Mouse (Mus musculus) skeletal muscle tissue, adult 2 months (tissue): Measurements from ENCODE around the gene Adam19.

ENCODE experiments used
- DNase-seq: peaks from one replicate; pipeline ENCODE4 v3.0.0-alpha.2; 2012; ENCODE audit warnings: low read depth, low spot score

Gene Adam19

DNA sequence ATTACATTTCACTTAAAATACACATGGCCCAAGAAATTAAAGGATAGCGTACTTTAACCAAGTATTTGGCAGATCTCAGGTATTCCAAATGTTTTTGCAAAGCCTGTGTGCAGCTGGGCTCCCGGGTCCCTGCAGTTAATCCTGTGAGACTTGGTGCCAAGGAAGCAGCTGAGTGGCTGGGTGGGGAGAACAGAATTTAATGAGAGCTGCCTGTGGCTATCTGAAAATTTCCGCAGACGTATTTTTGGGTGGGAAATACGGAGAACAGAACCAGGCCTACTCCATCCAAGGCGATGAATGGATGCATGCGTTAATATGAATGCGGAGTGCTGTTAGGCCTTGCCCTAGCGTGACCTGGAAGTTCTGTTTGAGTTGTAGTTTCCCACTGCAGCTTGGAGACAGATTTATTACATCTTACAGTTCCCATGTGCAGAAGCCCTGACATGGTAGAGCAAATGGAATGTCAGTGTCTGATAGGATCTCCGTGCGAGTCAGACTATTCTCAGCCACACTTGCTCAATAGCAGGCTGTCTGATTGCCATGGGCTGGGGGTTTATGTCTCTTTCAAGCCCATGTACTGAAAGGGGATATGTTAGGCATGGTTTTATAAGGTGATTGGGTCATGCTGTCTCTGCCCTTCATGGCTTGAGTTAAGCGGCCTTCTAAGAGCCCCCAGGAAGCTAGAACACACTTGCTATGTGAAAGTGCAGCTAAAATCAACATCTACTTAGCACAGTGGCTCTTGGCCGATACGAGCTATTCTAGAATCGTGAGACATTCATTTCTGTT is 17.5 kb downstream of the Adam19 start:
- no peak for DNase-seq

- no peak for DNase-seq
These were observed 18.3 kb downstream of the Adam19 start for GRCm38 (mm10) chr11:46073850-46074688.

DNA sequence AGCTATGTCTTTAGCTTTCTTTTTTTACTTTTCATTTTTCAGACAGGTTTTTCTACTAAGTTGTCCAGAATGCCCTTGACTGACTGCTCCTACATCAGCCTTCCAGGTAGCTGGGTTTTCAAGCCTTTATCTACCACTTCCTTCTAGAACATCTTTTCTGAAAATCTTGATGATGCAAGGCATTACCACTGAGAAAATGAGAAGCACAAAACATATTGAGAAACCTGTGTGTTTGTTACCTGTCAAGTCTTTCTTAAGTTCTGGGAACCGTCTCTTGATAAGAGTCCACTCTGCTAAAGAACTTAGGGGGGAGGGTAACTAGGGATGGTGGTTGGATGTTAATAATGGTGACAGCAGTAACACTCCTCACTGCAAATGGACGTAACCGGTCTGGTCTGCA is 19.7 kb downstream of the Adam19 start:
- DNase-seq: no peak

GRCm38 (mm10) chr11:46076442-46077158 is 20.8 kb downstream of the Adam19 start:
- no peak for DNase-seq

DNA sequence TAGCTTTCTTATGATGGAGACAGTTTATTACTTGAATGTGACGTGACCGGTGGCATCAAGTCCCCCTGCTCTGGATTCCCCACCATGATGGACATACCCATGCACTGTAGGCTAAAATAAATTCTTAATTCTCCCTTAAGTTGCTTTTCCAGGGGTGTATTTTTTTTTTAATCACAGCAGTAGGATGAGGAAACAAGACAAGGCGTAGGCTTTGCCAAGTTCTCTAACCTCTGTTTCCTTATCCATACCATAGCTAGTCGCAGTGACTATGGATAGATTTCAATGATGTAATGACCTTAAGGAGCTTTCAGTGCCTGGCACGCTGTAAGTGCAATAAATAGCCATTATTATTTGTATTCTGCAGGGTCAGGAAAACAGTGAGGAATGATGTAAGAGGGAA is 21.5 kb downstream of the Adam19 start:
- no peak for DNase-seq

DNA sequence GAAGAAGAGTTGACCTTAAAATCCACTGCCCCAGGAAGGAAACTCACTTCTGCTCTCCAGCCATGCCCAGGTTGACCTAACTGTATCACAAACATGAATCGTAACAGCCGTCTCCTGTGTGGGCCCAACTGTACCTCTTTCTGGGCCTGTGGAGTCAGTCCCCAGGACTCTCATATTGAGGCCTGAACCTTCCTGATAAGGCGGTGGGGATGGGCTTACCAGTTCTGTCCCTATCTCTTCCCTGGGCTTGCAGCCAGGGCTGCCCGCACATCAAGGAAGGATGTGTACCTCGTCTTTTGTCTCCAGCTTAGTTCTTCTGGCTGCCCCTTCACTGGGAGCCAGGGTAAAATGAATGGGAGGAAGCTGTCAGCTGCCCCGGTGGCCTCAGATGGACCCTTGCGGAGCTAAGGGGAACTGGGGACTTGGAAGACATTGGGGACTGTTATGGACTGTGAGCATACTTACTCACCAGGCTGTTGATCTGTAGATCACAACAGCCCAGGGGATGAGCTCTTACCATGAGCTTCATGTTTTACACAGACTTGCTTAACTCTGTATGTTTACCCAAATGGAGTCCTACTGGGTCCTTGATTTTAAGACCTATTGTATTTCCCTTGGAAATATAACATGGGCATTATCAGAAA is 22.1 kb downstream of the Adam19 start:
- DNase-seq: no peak

DNA sequence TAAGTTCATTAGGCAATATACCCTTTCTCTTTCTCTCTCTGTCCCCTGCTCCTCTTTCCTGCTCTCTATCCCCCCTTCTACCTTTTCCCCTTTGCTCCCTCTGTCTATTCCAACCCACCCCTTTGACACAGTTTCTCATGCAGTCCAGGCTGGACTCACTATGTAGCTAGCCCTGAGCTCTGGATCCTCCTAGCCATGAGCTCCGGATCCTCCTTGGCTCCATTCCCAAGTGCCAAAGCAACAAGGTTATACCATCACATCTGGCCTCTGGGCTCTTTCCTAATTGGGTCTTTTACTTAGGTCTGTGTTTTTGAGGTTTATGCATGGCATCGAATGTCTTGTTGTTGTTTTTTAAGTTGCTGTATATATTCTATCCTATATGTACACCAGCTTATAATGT is 25.3 kb downstream of the Adam19 start:
- DNase-seq: no peak

DNA sequence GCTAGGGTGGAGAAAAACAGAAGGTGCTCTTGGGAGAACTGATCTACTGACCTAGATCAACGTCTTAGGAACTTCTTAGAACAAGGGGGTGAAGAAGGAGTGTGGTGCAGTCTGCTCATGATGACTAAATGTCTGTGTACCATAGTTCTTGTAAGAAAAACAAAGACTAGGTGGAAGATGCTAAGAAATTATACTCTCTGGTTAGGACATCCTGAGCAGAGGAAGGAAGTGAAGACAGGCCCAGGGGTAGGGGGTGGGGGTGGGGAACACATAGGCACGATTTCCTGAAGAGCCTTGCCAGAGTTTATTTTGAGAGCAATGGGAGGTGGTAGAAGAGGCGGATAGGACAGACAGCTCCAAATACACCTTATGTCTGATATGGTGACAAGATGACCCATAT is 27.6 kb downstream of the Adam19 start:
- DNase-seq: no peak

DNA sequence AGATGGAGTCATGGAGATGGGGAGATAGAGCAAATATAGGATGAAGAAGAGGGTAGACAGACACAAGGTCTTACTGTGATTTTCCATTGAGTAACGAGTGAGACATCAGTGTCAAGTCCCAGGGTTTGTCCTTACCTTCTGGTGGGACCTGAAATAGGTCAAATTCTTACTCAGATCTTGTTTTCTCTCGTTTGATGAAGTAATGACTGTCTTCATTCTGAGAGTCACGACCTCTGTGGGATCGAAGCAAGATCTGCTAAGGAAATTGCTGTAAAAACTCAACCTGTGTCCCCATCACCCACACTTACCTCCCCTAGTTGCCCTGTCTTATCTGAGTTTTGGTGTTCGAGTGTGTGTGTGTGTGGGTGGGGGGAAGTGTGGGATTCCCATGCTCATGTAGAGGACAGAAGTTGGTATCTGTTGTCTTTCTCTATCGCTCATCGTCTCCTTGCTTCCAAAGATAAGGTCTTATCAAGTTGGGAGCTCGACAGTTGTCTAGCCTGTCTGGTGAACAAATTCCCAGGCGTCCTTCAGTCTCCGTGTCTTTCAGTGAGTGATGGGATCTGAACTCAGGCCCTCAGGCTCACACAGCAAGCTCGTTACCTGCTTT is 28.1 kb downstream of the Adam19 start:
- no peak for DNase-seq

DNA sequence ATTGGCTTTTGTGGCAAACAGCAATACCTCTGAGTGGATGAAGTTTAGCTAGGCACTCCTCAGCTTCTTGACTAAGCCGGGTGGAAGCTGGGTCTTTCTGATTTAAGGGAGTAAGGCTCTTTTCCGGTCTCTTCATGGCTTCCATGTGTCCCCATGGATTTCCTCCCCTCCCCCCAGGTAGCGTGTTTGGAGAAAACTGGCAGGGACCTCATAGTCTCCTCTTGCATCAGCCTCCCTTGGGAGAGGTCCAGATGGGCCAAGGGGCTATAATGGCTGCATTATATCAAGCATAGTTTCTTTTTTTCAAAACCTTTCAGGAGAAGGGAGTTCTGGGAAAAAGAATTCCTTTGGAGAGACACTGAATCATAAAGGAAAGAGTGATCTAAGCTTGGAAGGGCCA is 28.8 kb downstream of the Adam19 start:
- no peak for DNase-seq

DNA sequence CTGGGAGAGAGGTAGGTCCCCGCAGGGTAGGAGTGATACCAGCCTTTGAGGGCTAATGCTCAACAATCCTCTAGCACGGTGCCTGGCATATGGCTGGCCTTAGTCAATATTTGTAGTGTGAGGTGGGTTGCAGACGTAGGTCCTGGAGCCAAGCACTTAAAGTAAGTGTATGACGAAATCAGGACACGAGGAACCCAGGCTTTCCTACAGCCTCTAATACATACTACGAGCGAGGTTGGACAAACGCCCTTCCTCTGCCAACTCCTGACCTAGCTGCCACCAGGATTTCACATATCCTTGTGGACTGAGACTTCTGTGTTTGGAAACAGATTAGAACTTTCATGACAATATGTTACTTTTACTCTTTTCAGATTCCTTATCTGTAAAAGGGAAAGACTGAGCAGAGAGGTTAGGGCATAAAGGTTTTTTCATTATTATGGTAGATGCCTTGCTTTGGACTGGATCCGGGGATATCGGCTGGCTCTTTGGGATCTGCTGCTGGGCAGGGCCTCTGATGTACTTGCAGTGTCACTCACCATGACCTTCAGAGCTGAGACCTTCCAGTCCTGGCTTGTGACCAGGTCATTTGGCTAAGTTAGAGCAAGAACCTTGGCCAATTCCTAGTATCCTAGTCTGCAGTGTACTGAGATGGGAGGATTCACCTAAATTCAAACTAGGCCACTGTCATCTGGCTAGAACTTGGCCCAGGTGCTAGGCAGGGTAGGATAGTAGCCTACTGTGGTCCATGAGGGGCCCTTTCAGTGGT is 29.8 kb downstream of the Adam19 start:
- no peak for DNase-seq

- no peak for DNase-seq
These were observed 30.7 kb downstream of the Adam19 start for GRCm38 (mm10) chr11:46086446-46086845.

GRCm38 (mm10) chr11:46089081-46089713 is 33.4 kb downstream of the Adam19 start:
- DNase-seq: no peak

DNA sequence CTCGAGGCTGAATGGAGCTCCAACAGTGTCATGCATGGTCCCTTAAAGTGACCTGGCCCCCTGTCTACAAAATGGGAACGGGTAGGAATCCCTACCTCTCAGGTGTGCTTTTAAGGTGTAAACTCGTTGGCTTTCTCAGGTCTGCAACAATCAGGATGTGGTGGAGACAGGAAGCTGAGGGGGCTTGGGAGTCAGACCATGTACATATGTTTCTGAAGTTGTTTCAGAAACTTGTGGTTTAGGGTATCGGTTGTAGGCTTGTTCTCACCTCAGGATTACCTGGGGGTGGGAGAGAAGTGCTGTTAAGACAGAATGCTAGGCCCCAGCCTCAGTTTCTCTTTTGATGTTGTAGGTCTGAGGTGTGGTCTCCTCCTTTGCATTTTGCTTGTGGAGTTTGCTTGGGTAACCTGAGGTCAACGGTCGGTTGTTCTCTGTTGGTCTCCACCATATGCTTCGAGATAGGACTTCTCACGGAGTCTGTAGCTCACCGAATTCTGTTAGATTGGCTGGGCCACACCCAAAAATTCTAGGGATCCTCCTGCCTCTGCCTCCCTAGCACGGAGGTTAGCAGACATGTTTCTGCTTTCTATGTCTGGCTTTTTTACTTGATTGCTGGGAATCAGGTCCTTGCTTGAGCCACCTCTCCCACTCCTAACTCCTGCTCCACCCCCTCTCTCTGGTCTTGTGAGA is 34.4 kb downstream of the Adam19 start:
- DNase-seq: no peak

DNA sequence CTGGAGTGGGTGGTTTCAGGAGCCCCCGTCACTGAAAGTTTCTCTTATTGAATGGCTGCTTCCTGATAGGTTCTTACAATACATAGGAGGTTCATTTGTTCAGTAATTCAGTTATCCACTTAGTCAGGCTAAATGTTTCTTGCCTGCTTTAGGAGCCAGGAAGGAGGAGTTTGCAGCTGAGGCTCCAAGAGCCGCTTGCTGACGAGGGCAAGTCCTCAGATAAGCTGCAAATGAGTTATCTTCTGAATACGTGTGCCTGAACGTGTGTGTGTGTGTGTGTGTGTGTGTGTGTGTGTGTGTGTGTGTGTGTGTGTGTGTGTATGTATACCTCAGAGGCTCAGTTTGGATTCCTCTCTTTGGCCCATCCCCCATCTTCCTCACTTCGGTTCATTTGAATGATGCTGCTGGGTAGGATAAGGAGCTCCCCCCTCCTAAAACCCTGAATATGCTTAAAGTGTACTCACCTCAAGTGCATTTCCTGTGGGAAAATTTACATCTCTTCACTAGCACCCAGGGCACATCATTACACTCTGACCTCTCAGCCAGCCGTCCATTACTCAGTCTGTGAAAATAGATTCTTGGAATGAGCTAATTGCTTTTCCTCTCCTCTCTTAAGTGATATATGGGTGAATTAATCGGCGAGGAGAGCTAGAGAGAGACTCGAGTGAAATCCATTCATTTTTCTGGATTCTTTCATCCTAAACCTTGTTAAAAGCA is 35.3 kb downstream of the Adam19 start:
- DNase-seq: no peak

- no peak for DNase-seq
These were observed 36.3 kb downstream of the Adam19 start for GRCm38 (mm10) chr11:46092121-46092520.

DNA sequence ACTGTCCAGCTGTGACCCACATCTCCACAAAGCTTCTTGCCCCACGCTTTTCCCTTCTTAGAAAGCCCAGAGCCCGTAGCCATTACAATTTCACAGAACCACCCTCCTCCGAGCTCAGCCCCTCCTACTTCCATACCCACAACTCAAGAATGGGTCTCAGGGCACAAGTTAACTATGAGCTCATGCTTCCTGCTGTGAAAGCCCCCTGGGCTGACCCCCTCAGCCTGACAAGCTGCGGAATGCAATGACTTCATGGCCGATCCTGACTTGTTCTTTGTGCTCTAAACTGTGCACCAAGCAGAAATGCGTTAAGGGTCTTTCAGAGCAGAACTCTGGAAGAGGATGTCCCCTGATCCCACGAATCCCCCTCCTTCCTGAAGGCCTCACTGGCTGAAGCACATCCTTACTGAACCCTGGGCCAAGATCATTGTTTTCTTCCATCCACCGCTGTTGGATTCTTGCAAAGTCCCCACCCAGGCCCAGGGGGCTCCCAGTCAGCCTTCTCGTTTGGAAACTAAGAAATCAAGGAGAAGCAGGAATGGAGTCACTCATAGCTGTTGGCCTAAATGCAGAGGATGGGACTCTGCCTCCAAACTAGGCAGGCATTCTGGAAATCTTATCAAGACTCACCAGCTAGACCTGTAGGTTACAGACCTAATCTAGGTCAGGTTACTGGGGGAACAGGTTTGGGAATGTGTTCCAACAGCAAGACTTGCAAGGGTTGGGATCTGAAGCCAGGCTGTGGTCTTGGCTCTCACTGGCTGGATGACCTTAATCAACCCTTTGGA is 39.9 kb downstream of the Adam19 start:
- DNase-seq: peak; percentile 63

- DNase-seq: no peak
These were observed 40.5 kb downstream of the Adam19 start for GRCm38 (mm10) chr11:46096265-46096649.
